Mouse (Mus musculus): Measurements from ENCODE around the gene Smco4. TPM values are rescaled to one million over a fixed set of nuclear protein-coding genes. Genes with fewer than 3 reads are reported as not detected.
A peak's percentile ranks its signal among the peaks of the same experiment; 100 is the strongest.

The Smco4 gene
- polyA plus RNA-seq (2015; fragmentation: Nextera tagmentation; extraction: Ambion mirVana) = 0.29 and 0.49 TPM in 2 replicates

DNA sequence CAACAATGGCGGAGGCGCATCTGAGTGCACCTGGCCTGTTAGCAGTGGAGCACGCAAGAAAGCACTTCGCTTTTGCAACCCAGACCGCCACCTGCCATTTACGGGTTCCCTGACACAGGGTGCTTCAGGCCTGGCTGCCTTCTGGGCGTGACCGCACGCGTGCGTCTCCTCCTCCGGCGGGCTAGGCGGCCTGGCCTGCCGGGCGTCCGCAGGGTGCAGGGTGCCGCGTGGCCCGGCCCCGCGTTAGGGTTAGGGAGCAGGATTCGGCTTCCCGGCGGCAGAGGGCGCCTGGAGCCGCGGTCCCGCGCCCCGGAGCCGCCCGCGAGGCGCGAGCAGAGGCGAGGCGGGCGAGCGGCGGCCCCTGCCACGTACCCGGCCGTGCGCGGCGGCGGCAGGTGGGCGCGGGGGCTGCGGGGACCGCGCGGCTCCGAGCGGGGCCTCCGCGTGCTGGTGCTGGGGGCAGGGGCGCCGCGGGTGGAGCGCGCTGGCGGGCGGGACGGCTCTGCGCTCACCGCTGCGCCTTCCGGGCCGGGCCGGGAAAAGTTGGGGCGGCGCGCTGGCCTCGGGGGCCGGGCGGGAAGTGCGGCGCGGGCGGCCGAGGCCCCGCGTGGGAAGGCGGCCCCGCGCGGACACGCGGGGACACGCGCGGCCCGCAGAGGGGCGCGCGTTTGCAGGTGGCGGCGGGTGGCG, at the start of gene Smco4:
TSS of gene Smco4 (plus strand) at position 198 of the 690 bp plus-strand sequence.
- under 1% methylated on average over 96 of the region's 101 CpGs for WGBS
- Histone ChIP-seq H3K27me3 (replicated peaks) (no peaks in the 10 kb centered on the region), H3K4me2 (peak within 1 kb of the TSS; percentile 98), H3K36me3 (replicated peaks) (no peaks in the 10 kb centered on the region), H3K9me3 (no peaks in the 10 kb centered on the region), H3K9ac (peak within 1 kb of the TSS; percentile 74), H3K4me3 (peak within 1 kb of the TSS; percentile 81), H3K27ac (peak within 1 kb of the TSS; percentile 55), H3K4me1 (peaks cover 22% of the 10 kb centered on the region)
- peak; percentile 91 for ATAC-seq (replicated peaks)

DNA sequence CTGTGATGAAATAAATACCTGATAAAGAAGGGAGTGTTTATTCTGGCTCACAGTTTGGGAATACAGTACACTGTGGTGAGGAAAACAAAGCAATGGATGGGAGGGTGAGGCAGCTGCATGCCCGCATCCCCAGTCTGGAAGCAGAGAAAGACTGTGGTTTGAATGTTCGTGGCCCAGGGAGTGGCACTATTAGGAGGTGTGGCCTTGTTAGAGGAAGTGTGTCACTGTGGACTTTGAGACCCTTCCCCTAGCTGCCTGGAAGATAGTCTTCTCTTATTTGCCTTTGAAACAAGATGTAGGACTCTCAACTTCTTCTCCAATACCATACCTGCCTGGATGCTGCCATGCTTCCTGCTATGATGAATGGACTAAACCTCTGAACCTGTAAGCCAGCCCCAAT, 45.8 kb upstream of the Smco4 start:
- H3K9ac ChIP-seq = no peak overlapping the region
- H3K27ac ChIP-seq = no peak overlapping the region
- H3K4me3 ChIP-seq = no peak overlapping the region
- no peaks in the 10 kb centered on the region for H3K9me3 ChIP-seq
- H3K4me2 ChIP-seq = no peak overlapping the region
- 74% methylated on average over 2 of the region's 2 CpGs for WGBS
- no peaks in the 10 kb centered on the region for H3K27me3 ChIP-seq (replicated peaks)
- H3K4me1 ChIP-seq = peaks cover 4% of the 10 kb centered on the region
- no peak for ATAC-seq (replicated peaks)
- H3K36me3 ChIP-seq (replicated peaks) = no peaks in the 10 kb centered on the region

DNA sequence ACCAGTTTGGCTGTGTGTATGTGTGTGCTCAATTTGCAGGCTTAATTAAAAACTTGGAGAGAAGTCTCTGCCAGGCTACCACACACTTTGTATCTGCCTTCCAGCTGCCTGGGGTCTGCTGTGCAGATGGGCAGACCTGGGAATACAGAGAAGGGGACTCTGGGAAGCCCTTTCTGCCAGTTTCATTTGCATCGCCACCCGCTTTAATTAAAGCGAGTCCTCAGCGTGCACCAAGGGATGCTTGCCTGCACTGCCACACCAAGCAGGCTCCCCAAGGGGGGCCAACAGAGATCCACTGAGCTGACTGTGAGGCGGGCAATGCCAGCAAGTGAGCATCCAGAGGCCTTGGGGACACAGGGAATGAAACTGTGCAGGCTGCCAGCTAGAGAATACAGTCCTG, 42.3 kb upstream of the Smco4 start:
- Histone ChIP-seq H3K27me3 (replicated peaks) (no peaks in the 10 kb centered on the region), H3K9ac (no peak overlapping the region), H3K9me3 (no peaks in the 10 kb centered on the region), H3K36me3 (replicated peaks) (no peaks in the 10 kb centered on the region), H3K4me3 (no peak overlapping the region), H3K4me2 (no peak overlapping the region), H3K27ac (no peak overlapping the region), H3K4me1 (peaks cover 4% of the 10 kb centered on the region)
- 25% methylated on average over 5 of the region's 5 CpGs for WGBS
- peak; percentile 84 for ATAC-seq (replicated peaks)

DNA sequence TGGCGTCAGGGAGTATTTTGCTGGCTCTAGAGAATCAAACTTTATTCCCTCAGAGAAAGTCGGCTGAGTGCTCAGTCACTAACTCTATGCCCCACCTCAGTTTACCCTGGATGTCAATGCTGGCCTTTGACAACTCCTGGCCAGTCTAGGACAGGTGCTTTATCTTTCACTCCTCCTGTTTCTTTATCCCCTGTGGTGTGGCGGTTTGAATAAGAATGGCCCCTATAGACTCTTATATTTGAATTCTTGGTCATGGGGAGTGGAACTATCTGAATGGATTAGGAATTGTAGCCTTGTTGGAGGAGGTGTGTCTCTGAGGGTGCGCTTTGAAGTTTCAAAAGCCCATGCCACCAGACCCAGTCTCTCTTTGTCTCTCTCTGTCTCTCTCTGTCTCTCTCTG, 21.0 kb upstream of the Smco4 start:
- no peak for ATAC-seq (replicated peaks)
- Histone ChIP-seq H3K27me3 (replicated peaks) (no peaks in the 10 kb centered on the region), H3K4me2 (no peak overlapping the region), H3K27ac (no peak overlapping the region), H3K9ac (no peak overlapping the region), H3K4me3 (no peak overlapping the region), H3K36me3 (replicated peaks) (no peaks in the 10 kb centered on the region), H3K4me1 (no peaks in the 10 kb centered on the region), H3K9me3 (no peaks in the 10 kb centered on the region)
- 69% methylated on average over 4 of the region's 4 CpGs for WGBS

- Histone ChIP-seq H3K9me3 (no peaks in the 10 kb centered on the region), H3K4me1 (no peaks in the 10 kb centered on the region), H3K4me3 (no peak overlapping the region), H3K9ac (no peak overlapping the region), H3K27me3 (replicated peaks) (no peaks in the 10 kb centered on the region), H3K4me2 (no peak overlapping the region), H3K36me3 (replicated peaks) (no peaks in the 10 kb centered on the region), H3K27ac (no peak overlapping the region)
- no peak for ATAC-seq (replicated peaks)
- 97% methylated on average over 1 of the region's 1 CpGs for WGBS
These were observed 20.0 kb upstream of the Smco4 start for GRCm38 (mm10) chr9:15473206-15473605.

DNA sequence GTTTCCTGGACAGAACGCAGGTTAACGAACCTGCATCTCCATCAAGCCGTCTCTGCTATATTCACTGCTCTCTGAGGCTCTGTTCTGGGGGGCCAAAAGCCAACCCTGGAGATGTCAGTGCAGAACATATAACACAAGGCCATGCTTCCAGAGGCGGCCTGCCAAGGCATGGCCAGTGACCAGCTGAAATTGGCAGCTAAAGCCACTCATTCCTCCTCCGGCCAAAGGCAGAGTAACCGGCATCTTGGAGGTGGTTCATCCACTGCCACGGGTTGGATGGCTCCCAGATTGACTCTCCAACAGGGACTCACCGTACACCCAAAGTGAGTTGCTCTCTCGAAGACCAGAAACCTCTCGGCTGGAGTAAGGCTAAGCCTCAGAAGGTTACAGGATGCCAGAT, 15.7 kb upstream of the Smco4 start:
- ATAC-seq (replicated peaks) = no peak
- no peak overlapping the region for H3K4me3 ChIP-seq
- H3K4me1 ChIP-seq = no peaks in the 10 kb centered on the region
- H3K27me3 ChIP-seq (replicated peaks) = no peaks in the 10 kb centered on the region
- 87% methylated on average over 10 of the region's 10 CpGs for WGBS
- no peaks in the 10 kb centered on the region for H3K9me3 ChIP-seq
- no peak overlapping the region for H3K27ac ChIP-seq
- H3K36me3 ChIP-seq (replicated peaks) = no peaks in the 10 kb centered on the region
- H3K4me2 ChIP-seq = no peak overlapping the region
- no peak overlapping the region for H3K9ac ChIP-seq

GRCm38 (mm10) chr9:15487682-15488424, 5.4 kb upstream of the Smco4 start:
- no peaks in the 10 kb centered on the region for H3K36me3 ChIP-seq (replicated peaks)
- H3K4me3 ChIP-seq = no peak overlapping the region
- no peaks in the 10 kb centered on the region for H3K9me3 ChIP-seq
- no peak for ATAC-seq (replicated peaks)
- no peaks in the 10 kb centered on the region for H3K27me3 ChIP-seq (replicated peaks)
- no peak overlapping the region for H3K4me2 ChIP-seq
- H3K27ac ChIP-seq = no peak overlapping the region
- H3K4me1 ChIP-seq = peaks cover under 1% of the 10 kb centered on the region
- 66% methylated on average over 2 of the region's 2 CpGs for WGBS
- H3K9ac ChIP-seq = no peak overlapping the region

GRCm38 (mm10) chr9:15489293-15489692, 3.9 kb upstream of the Smco4 start:
- H3K9ac ChIP-seq = no peak overlapping the region
- ATAC-seq (replicated peaks) = no peak
- H3K36me3 ChIP-seq (replicated peaks) = no peaks in the 10 kb centered on the region
- H3K9me3 ChIP-seq = no peaks in the 10 kb centered on the region
- no peaks in the 10 kb centered on the region for H3K27me3 ChIP-seq (replicated peaks)
- no peak overlapping the region for H3K27ac ChIP-seq
- H3K4me3 ChIP-seq = no peak overlapping the region
- H3K4me2 ChIP-seq = no peak overlapping the region
- H3K4me1 ChIP-seq = peaks cover 11% of the 10 kb centered on the region

GRCm38 (mm10) chr9:15490331-15491100, 2.7 kb upstream of the Smco4 start:
- H3K36me3 ChIP-seq (replicated peaks) = no peaks in the 10 kb centered on the region
- H3K9ac ChIP-seq = no peak overlapping the region
- no peaks in the 10 kb centered on the region for H3K9me3 ChIP-seq
- peaks cover 17% of the 10 kb centered on the region for H3K4me1 ChIP-seq
- no peaks in the 10 kb centered on the region for H3K27me3 ChIP-seq (replicated peaks)
- H3K4me3 ChIP-seq = no peak overlapping the region
- no peak for ATAC-seq (replicated peaks)
- no peak overlapping the region for H3K27ac ChIP-seq
- WGBS = 73% methylated on average over 8 of the region's 8 CpGs
- H3K4me2 ChIP-seq = no peak overlapping the region

- no peak overlapping the region for H3K4me2 ChIP-seq
- H3K27ac ChIP-seq = no peak overlapping the region
- WGBS = 83% methylated on average over 4 of the region's 4 CpGs
- H3K36me3 ChIP-seq (replicated peaks) = no peaks in the 10 kb centered on the region
- no peak for ATAC-seq (replicated peaks)
- H3K4me3 ChIP-seq = no peak overlapping the region
- no peaks in the 10 kb centered on the region for H3K9me3 ChIP-seq
- H3K27me3 ChIP-seq (replicated peaks) = no peaks in the 10 kb centered on the region
- H3K9ac ChIP-seq = no peak overlapping the region
- peaks cover 22% of the 10 kb centered on the region for H3K4me1 ChIP-seq
These were observed 1.5 kb upstream of the Smco4 start for GRCm38 (mm10) chr9:15491686-15492085.

- H3K4me2 ChIP-seq = no peak overlapping the region
- no peaks in the 10 kb centered on the region for H3K27me3 ChIP-seq (replicated peaks)
- peaks cover 22% of the 10 kb centered on the region for H3K4me1 ChIP-seq
- 86% methylated on average over 9 of the region's 9 CpGs for WGBS
- no peak for ATAC-seq (replicated peaks)
- no peak overlapping the region for H3K4me3 ChIP-seq
- no peak overlapping the region for H3K9ac ChIP-seq
- no peak overlapping the region for H3K27ac ChIP-seq
- H3K36me3 ChIP-seq (replicated peaks) = no peaks in the 10 kb centered on the region
- H3K9me3 ChIP-seq = no peaks in the 10 kb centered on the region
These were observed 831 bp upstream of the Smco4 start for GRCm38 (mm10) chr9:15492401-15492800.

DNA sequence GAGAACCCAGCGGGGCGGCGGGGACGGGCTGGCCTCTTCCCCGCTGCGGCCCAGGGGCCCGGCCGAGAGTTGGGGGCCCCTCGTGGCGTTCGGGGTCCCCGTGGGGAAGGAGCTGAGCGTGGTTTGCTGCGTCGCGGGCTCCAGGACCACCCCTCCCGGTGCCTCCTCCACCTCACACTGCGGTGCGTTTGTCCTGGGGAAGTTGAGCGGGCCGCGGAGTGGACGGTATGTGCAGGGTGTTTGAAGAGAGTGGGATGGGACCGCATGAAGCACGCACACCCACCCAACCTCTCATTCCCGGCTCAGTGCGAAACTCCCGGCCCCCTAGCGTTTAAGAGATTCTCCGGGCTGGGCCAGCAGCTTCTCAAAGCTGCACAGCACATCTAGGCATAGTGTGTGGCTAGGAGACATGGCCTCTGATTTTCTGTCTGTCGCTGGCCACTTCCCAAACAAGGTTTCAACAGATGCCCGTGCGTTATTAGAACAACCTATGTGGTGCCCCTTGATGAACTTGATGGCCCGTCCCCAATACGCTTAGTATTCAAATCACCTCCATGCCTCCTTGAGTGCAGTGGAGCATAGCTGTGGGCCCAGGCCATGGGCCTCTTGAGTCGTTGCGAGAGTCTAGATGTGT, 810 bp downstream of the Smco4 start:
- Histone ChIP-seq H3K4me3 (peak overlapping the region; percentile 81), H3K9me3 (no peaks in the 10 kb centered on the region), H3K4me2 (peak overlapping the region; percentile 98), H3K36me3 (replicated peaks) (no peaks in the 10 kb centered on the region), H3K9ac (peak overlapping the region; percentile 74), H3K27me3 (replicated peaks) (no peaks in the 10 kb centered on the region), H3K27ac (peak overlapping the region; percentile 55), H3K4me1 (peaks cover 22% of the 10 kb centered on the region)
- ATAC-seq (replicated peaks) = peak; percentile 78
- 2% methylated on average over 35 of the region's 37 CpGs for WGBS

Measured in midbrain, embryonic 15.5 days (tissue).